Mouse (Mus musculus): Measurements from ENCODE around the gene Cend1. TPM values are rescaled to one million over a fixed set of nuclear protein-coding genes. Genes with fewer than 3 reads are reported as not detected.

The Cend1 gene
- polyA plus RNA-seq, 1 experiment from 2014 or later, result 43.6 TPM

DNA sequence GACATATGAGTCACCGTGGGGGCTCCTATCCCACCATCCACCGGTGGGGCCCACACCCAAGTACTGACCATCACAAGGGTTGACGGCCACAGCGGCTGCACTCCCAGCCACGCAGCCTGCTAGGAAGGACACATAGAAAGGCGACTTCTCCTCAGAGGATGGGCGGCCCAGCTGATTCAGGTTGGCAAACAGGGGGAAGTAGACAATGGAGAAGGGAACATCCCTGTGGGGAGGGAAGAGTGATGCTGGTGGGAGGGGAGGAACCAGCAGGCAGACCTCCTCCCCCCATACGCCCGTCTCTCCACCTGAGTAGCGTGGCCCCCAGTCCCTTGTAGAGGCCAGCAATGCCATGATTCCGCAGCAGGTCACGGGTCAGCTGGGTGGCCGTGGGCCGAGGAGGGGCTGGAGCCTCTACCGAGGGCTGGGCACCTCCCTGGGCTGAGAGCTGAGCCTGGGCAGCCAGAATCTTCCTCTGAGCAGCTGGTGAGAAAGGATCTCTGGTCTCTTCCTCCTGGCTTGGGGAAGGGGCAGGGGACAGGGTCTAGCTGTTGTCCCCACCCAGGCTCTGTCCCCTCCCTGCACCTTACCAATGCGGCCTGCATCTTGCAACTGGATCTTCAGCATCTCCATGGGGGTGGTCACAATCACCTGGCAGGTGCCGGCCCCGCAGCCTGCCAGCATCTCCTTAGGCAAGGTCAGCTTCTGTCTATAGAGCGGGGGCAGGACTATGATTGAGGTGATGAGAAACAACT, 2.3 kb upstream of the Cend1 start:
- WGBS, result 94% methylated on average over 19 of the region's 19 CpGs
- Histone ChIP-seq H3K36me3 (peaks cover 47% of the 10 kb centered on the region), H3K4me3 (replicated peaks) (no peak overlapping the region), H3K4me1 (replicated peaks) (peaks cover 68% of the 10 kb centered on the region), H3K9ac (replicated peaks) (no peak overlapping the region), H3K4me2 (replicated peaks) (no peak overlapping the region), H3K27me3 (no peaks in the 10 kb centered on the region), H3K9me3 (no peaks in the 10 kb centered on the region), H3K27ac (no peak overlapping the region)
- no peak for ATAC-seq

DNA sequence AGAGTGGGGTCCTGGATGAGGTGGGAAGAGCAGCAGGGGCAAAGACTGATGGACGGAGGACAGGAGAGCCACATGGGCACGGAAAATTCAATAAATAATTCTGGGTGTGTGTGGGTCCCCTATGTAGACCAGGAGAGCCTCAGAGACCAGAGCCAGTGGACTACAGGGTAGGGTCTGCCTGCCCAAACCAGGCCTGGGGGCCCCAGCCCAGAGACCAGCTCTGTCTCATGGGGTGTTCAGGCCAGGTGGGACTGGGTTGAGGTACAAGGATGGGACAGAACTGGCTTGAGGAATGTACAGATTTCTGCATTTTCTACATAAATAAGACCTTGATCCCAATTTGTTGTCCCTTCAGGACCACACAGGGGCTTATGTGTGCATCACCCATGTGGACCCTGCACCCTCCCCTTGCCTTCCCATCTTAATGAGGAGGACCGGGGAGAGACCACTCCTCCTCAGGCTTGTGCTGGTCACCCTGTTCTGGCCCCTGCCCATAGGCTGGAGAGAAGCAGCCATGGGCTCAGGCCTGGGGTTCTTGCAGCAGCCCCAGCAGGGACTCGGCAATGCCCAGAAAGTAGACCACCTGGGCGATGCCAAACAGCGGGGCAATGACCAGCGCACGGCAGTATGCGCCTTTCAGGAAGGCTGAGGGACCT, 1.4 kb upstream of the Cend1 start:
- ATAC-seq, result no peak
- H3K9me3 ChIP-seq, result no peaks in the 10 kb centered on the region
- peaks cover 59% of the 10 kb centered on the region for H3K4me1 ChIP-seq (replicated peaks)
- H3K9ac ChIP-seq (replicated peaks), result no peak overlapping the region
- WGBS, result 96% methylated on average over 9 of the region's 9 CpGs
- no peak overlapping the region for H3K27ac ChIP-seq
- no peaks in the 10 kb centered on the region for H3K27me3 ChIP-seq
- no peak overlapping the region for H3K4me3 ChIP-seq (replicated peaks)
- peaks cover 54% of the 10 kb centered on the region for H3K36me3 ChIP-seq
- peak overlapping the region; percentile 83; the same call in 1 of the 2 replicates for H3K4me2 ChIP-seq (replicated peaks)

DNA sequence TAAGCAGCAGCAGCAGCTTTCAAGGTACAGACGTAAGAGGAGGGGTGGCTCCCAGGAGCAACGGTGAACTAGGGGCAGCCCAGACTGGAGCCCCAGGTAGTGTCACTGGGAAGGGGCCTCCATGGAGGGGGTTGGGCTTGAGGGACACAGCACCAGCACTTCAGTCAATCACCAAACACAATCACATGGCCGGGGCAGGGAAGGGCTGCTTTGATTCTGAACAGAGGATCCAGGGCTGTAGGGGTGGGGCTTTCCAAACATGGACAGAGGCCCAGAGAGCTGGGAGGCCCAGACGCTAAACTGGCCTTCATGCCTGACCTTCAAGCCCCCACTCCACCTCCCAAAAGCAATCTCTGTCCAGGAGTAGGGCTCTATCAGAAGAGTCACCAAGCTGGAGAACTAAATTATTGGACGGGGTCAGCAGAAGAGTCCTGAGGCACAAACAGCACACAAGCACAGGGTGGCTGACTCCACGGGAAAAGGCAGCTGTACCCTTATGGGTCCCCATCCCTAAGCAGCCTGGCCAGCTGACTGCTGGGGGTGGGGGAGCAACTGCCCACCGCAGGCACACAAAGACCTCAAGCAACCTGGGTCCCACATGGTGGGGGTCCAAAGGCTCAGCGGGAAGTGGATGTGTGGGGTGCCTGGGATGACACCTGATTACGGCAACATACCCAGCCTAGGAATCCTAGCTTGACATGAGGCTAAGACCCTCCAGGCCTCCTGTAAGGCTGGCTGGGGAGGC, 721 bp upstream of the Cend1 start:
- H3K36me3 ChIP-seq, result peaks cover 54% of the 10 kb centered on the region
- H3K4me3 ChIP-seq (replicated peaks), result peak overlapping the region; percentile 57
- H3K27ac ChIP-seq, result peak overlapping the region; percentile 74; the same call in 1 of the 2 replicates
- ATAC-seq, result peak; percentile 19
- H3K9me3 ChIP-seq, result no peaks in the 10 kb centered on the region
- no peaks in the 10 kb centered on the region for H3K27me3 ChIP-seq
- peak overlapping the region; percentile 83 for H3K9ac ChIP-seq (replicated peaks)
- peaks cover 52% of the 10 kb centered on the region for H3K4me1 ChIP-seq (replicated peaks)
- WGBS, result 57% methylated on average over 9 of the region's 9 CpGs
- peak overlapping the region; percentile 83 for H3K4me2 ChIP-seq (replicated peaks)

DNA sequence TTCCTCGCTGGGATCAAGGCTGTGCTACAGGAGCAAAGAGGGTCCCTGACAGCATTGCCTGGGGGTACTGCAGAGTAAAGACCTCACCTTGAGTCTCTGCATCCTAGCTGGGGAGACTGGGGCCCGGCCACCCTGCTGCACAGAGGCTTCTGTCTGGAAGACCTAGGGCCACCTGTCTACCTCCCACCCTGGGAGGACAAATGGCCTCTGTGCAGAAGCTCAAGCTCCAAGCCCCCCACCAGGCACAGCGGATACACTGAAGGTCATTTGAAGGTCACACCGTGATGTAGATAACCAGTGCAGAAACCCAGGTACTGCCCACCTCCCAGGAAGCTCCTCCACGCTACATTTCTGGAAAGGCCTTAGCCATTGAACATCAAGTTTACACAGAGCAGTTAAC, 590 bp downstream of the Cend1 start:
- ATAC-seq, result no peak
- 53% methylated on average over 5 of the region's 5 CpGs for WGBS
- Histone ChIP-seq H3K36me3 (peaks cover 54% of the 10 kb centered on the region), H3K27me3 (no peaks in the 10 kb centered on the region), H3K9me3 (no peaks in the 10 kb centered on the region), H3K27ac (peak overlapping the region; percentile 74), H3K4me2 (replicated peaks) (peak overlapping the region; percentile 83), H3K4me3 (replicated peaks) (peak overlapping the region; percentile 57), H3K4me1 (replicated peaks) (peaks cover 39% of the 10 kb centered on the region), H3K9ac (replicated peaks) (peak overlapping the region; percentile 83)

DNA sequence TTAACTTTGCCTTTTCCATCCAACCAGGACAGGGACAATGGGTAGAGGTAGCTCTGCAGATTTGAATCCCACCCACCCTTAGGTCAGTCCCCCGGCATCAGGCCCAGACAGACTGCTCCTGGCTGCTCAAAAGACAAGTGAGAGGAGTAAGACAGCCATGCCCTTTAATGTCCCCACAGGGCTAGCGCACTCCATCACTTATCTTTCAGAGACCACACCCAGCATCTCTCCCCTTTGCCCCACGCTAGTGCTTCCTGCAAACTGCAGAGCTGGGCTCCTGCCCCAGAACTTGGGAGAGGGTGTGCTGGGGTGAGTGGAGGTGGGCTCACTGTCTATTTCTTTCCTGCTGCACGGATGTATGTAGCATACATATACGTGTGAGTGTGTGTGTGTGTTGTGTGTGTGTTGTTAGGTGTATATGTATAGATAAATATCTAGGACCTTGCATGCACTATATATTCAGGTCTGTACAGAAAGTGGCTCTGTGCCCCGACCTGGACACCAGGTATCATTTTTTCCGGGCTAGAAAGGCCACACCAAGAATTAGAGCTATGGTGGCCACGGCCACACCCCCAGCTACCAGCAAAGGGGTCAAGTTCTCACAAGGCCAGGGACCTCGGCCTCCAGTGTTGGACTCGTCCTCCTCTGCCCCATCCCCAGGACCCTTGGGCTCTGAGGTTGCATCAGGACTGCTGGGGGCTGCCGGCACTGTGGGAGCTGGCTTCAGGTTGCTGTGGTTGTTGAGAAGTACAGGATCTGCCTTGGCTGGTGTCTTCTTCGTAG, 2.2 kb downstream of the Cend1 start:
- H3K9ac ChIP-seq (replicated peaks), result no peak overlapping the region
- no peak overlapping the region for H3K4me2 ChIP-seq (replicated peaks)
- no peak overlapping the region for H3K27ac ChIP-seq
- no peaks in the 10 kb centered on the region for H3K9me3 ChIP-seq
- H3K27me3 ChIP-seq, result no peaks in the 10 kb centered on the region
- 87% methylated on average over 12 of the region's 12 CpGs for WGBS
- ATAC-seq, result no peak
- peaks cover 23% of the 10 kb centered on the region for H3K4me1 ChIP-seq (replicated peaks)
- H3K36me3 ChIP-seq, result peaks cover 38% of the 10 kb centered on the region
- no peak overlapping the region for H3K4me3 ChIP-seq (replicated peaks)

DNA sequence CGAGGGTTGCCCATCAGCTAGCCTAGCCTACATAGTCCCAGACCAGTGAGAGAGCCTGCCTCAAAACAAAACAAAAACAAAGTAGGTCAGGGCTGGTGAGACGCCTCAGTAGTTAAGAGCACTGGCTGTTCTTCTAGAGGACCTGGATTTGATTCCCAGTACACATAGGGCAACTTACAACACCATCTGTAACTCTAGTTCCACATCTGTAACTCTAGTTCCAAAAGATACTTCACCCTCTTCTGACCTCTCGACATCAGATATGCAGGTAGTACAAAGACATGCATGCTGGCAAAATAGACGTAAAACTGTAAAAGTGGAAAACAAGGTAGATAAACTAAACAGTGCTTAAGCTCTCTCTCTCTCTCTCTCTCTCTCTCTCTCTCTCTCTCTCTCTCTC, 5.5 kb downstream of the Cend1 start:
- 0 out of 2 replicates have a peak, but pooled peaks cover 2% of the 10 kb centered on the region for H3K27me3 ChIP-seq
- no peak overlapping the region for H3K4me3 ChIP-seq (replicated peaks)
- no peak overlapping the region for H3K27ac ChIP-seq
- peaks cover 7% of the 10 kb centered on the region for H3K4me1 ChIP-seq (replicated peaks)
- no peaks in the 10 kb centered on the region for H3K9me3 ChIP-seq
- H3K9ac ChIP-seq (replicated peaks), result no peak overlapping the region
- ATAC-seq, result no peak
- 74% methylated on average over 4 of the region's 4 CpGs for whole genome bisulfite sequencing
- peaks cover 17% of the 10 kb centered on the region; the same call in 1 of the 2 replicates for H3K36me3 ChIP-seq
- no peak overlapping the region for H3K4me2 ChIP-seq (replicated peaks)

DNA sequence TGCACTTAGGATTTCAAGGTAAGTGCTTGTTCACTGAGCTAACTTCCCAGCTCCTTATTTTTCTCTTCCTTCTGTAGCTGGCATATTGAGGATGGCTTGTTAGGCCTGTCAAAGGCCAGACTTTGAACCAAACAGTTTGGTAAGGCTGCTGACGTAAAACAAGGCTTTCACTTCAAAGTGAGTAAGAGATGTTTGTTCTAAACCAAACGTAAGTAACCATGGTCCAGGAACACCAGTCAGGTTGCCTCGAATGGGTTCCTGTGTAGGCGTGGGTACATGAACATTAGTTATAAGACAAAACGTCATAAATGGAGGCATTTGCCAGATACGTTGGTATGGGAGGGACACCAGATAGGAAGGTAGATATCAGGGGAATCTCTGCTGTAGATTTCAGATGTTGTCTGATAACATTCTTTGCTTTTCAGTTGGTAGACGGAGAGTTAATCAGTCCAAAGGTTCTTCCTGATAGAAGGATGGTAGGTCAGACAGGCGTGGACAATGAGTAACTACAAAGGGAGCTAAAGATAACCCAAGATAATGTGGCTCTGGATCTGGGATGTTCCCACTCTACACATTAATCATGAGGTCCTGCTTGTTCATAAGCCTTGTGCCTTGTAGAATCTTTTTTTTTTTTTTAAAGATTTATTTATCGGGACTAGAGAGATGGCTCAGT, 9.1 kb downstream of the Cend1 start:
- Histone ChIP-seq H3K9ac (replicated peaks) (no peak overlapping the region), H3K9me3 (no peaks in the 10 kb centered on the region), H3K27me3 (0 out of 2 replicates have a peak, but pooled peaks cover 2% of the 10 kb centered on the region), H3K4me3 (replicated peaks) (no peak overlapping the region), H3K4me1 (replicated peaks) (no peaks in the 10 kb centered on the region), H3K27ac (no peak overlapping the region), H3K4me2 (replicated peaks) (no peak overlapping the region), H3K36me3 (no peaks in the 10 kb centered on the region)
- 83% methylated on average over 9 of the region's 9 CpGs for WGBS
- no peak for ATAC-seq

DNA sequence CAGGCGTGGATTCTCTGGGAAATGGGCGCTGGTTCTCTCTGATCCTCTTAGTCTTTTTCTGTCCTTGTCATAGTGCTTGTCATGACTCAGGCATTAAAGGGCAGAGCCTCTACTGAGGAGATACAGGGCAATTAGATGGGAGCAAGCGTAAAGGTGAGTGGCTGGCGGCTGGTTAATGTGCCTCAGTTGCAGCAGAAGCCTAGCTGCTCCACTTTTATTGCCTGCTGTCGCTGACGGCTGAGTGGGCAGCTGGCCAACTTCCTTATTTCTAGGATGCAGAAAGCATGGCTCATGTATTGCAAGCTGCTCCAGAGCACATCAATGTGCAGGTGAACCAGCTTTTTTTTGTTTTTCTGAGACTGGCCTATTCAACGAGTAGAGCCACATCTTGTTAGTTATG, 10.3 kb downstream of the Cend1 start:
- H3K4me2 ChIP-seq (replicated peaks), result no peak overlapping the region
- WGBS, result 78% methylated on average over 7 of the region's 7 CpGs
- no peak overlapping the region for H3K9ac ChIP-seq (replicated peaks)
- ATAC-seq, result no peak
- no peaks in the 10 kb centered on the region for H3K36me3 ChIP-seq
- 0 out of 2 replicates have a peak, but pooled peaks cover 2% of the 10 kb centered on the region for H3K27me3 ChIP-seq
- H3K4me3 ChIP-seq (replicated peaks), result no peak overlapping the region
- H3K4me1 ChIP-seq (replicated peaks), result peaks cover 5% of the 10 kb centered on the region; the same call in 1 of the 2 replicates
- no peaks in the 10 kb centered on the region for H3K9me3 ChIP-seq
- H3K27ac ChIP-seq, result no peak overlapping the region

DNA sequence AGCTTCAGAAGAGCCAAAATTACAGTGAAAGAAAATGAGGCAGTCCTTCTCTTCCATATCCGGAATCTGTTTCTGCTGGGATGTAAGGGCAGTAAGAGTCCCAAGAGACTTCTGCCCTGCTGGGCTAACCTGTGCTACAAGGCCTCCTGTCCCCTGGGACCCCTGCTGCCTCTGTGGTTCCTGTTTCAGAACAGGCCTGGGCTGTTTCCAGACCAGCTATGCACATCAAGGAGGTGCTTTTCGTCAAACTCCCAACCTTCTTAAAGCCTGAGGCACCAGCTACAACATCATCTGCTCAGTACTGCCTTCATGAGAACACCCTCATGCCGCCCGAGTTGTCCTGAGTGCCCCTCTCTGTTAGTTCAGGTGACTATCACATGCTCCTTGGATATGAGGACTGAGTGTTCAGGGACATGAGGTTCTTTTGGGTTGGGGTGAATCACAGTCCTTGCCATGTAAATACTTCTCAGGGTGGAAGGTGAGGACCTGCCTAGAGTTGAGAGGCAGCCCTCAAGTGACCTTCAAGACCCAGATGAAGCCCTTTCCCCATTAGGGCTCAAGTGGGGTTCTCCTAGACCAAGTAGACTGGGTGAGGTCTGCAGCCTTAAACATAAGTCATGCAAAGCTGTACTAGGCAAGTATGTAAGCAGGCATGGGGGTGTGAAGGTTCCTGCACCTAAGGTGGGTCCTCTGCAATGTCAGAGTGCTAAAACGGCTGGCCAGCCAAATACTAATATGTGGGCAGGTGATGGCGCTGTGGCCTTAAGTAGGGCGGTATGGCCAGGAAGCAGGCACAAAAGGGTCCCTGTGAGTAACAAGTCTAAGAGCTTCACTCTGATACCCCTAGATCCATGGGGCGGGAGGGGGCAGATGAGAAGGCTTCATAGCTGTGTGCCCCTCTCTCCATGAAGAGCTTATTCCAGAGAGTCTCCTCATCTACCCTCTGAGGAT, 11.3 kb downstream of the Cend1 start:
- H3K36me3 ChIP-seq, result no peaks in the 10 kb centered on the region
- H3K9me3 ChIP-seq, result no peaks in the 10 kb centered on the region
- H3K9ac ChIP-seq (replicated peaks), result no peak overlapping the region
- no peak for ATAC-seq
- 0 out of 2 replicates have a peak, but pooled peaks cover 2% of the 10 kb centered on the region for H3K27me3 ChIP-seq
- no peak overlapping the region for H3K27ac ChIP-seq
- no peak overlapping the region for H3K4me3 ChIP-seq (replicated peaks)
- peaks cover 10% of the 10 kb centered on the region for H3K4me1 ChIP-seq (replicated peaks)
- no peak overlapping the region for H3K4me2 ChIP-seq (replicated peaks)
- 77% methylated on average over 8 of the region's 8 CpGs for WGBS

DNA sequence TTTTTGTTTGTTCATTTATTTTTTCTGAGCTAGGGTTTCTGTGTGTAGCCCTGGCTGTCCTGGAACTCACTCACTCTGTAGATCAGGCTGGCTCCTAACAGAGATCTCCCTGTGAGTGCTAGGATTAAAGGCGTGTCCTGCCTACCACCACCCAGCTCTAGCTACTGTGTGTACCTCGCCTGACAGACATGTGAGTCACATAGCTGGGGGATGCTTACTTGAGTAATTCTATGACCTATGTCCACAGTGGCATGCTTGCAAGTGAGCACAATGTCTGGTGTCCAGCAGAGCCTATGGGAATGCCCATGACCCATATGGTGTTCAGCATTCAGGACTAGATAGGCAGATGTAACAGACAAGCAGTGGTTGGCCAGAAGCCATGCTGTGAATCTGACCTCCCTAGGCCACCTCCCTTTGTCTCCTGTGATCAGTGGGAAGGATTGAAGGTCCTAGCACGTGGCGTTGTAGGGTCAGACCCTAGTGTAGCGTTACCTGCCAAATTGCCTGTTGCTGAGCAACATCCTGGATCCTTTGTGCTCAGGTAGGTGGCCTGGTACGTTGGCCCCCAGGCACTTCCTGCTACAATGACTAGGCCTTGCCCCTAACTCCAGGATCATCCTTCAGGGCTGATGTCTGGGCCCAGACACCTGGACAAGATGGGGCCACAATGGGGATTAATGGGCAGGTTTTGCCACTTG, 13.0 kb downstream of the Cend1 start:
- WGBS, result 80% methylated on average over 6 of the region's 6 CpGs

More for the DNA sequence above, 13.0 kb downstream of the Cend1 start:
- Histone ChIP-seq H3K9me3 (no peaks in the 10 kb centered on the region), H3K4me1 (replicated peaks) (peaks cover 23% of the 10 kb centered on the region), H3K9ac (replicated peaks) (no peak overlapping the region), H3K36me3 (no peaks in the 10 kb centered on the region), H3K4me2 (replicated peaks) (no peak overlapping the region), H3K4me3 (replicated peaks) (no peak overlapping the region), H3K27me3 (0 out of 2 replicates have a peak, but pooled peaks cover 2% of the 10 kb centered on the region), H3K27ac (no peak overlapping the region)
- no peak for ATAC-seq

All from midbrain, embryonic 13.5 days (tissue).